Mouse (Mus musculus) T-helper 2 cell (primary cell): Measurements from ENCODE around the gene Tdrd12.

ENCODE experiments used
- in situ Hi-C: fragments of 300-600 bp; cut with MboI, MseI; formaldehyde crosslinking; loops from one replicate; pipeline ENCODE4 v1.15.1; 2025; ENCODE audit warnings: high pct_unique_total_duplicates

The Tdrd12 gene

GRCm38 (mm10) chr7:35447996-35448846 lies 89.3 kb downstream of the Tdrd12 start, which contains the start of gene Slc7a9:
Gene Slc7a9, plus strand, starts transcription at chr7:35448796.
- in situ Hi-C loops: no loop called here

GRCm38 (mm10) chr7:35447501-35447900 lies 90.0 kb downstream of the Tdrd12 start:
- in situ Hi-C loops: no loop called here

- in situ Hi-C loops: no loop called here
These were observed 102.3 kb downstream of the Tdrd12 start for GRCm38 (mm10) chr7:35435266-35435665.

- in situ Hi-C loops: no loop called here
These were observed 109.4 kb downstream of the Tdrd12 start for GRCm38 (mm10) chr7:35428146-35428545.

- in situ Hi-C loops: no loop called here
These were observed 114.5 kb downstream of the Tdrd12 start for GRCm38 (mm10) chr7:35423071-35423470.
